Mouse (Mus musculus) embryonic facial prominence, embryonic 14.5 days (tissue): ENCODE results near the gene Robo1. TPM values are rescaled to one million over a fixed set of nuclear protein-coding genes. Genes with fewer than 3 reads are reported as not detected.

Source experiments
- ATAC-seq: fragments of 200-750 bp; cut with Nextera tagmentation; 2 replicates; pipeline ENCODE4 v1.8.0; 2017; ENCODE audit warnings: low read depth, moderate number of reproducible peaks, moderate TSS enrichment
- DNase-seq: peaks from one replicate; pipeline ENCODE4 v3.0.0-alpha.2; 2015; ENCODE audit warnings: low spot score
- H3K27ac ChIP-seq: fragments of 300-500 bp; sonication (generic); replicated peaks from 2 replicates; pipeline ENCODE4 v1.5.1; 2014; ENCODE audit warnings: low read depth, mild to moderate bottlenecking, low read length, moderate library complexity
- H3K27me3 ChIP-seq: fragments of 300-500 bp; sonication (generic); replicated peaks from 2 replicates; pipeline ENCODE4 v1.6.1; 2014; ENCODE audit warnings: low read length; ENCODE audit not compliant: control insufficient read depth, insufficient read depth
- H3K36me3 ChIP-seq: fragments of 300-500 bp; sonication (generic); 2 replicates; pipeline ENCODE4 v1.6.1; 2014; ENCODE audit warnings: low read length, mixed read lengths; ENCODE audit not compliant: control insufficient read depth, insufficient read depth
- H3K4me1 ChIP-seq: fragments of 300-500 bp; sonication (generic); 2 replicates; pipeline ENCODE4 v1.6.1; 2014; ENCODE audit warnings: antibody characterized with exemption, low read length; ENCODE audit not compliant: control insufficient read depth, insufficient read depth
- H3K4me2 ChIP-seq: fragments of 300-500 bp; sonication (generic); 2 replicates; pipeline ENCODE4 v1.6.1; 2014; ENCODE audit warnings: low read depth, mild to moderate bottlenecking, low read length, moderate library complexity, mixed read lengths
- H3K4me3 ChIP-seq: fragments of 300-500 bp; sonication (generic); 2 replicates; pipeline ENCODE4 v1.5.1; 2014; ENCODE audit warnings: low read depth, mild to moderate bottlenecking, low read length
- H3K9ac ChIP-seq: fragments of 300-500 bp; sonication (generic); 2 replicates; pipeline ENCODE4 v1.6.1; 2014; ENCODE audit warnings: low read depth, mild to moderate bottlenecking, low read length, moderate library complexity, mixed read lengths
- H3K9me3 ChIP-seq: fragments of 300-500 bp; sonication (generic); 2 replicates; pipeline ENCODE4 v1.6.1; 2016; ENCODE audit warnings: low read length; ENCODE audit not compliant: control insufficient read depth
- WGBS: fragments of 180-500 bp; shearing (Covaris S2); extraction: QIAGEN DNeasy Blood & Tissue Kit; methylation state at CpG from one replicate; pipeline ENCODE4 v1.1.7; 2014; 5-methylcytosine and 5-hydroxymethylcytosine counted together
- polyA plus RNA-seq: library from polyadenylated mRNA; unstranded; fragments of >200 nt; fragmentation: Nextera tagmentation; extraction: Ambion mirVana; gene quantifications from 2 replicates; pipeline ENCODE4 v1.2.1, GENCODE M21; 2014

The Robo1 gene
- polyA plus RNA-seq, 1 experiment from 2014 or later = 32.6 TPM

- DNase-seq (no peak), ATAC-seq (no peak)
- 62% methylated on average over 11 of the region's 11 CpGs for WGBS
- Histone ChIP-seq H3K36me3 (no peaks in the 10 kb centered on the region), H3K4me1 (peaks cover 21% of the 10 kb centered on the region), H3K9ac (no peak overlapping the region), H3K27ac (no peak overlapping the region), H3K4me2 (no peak overlapping the region), H3K4me3 (no peak overlapping the region), H3K27me3 (no peaks in the 10 kb centered on the region), H3K9me3 (no peaks in the 10 kb centered on the region)
Observed at GRCm38 (mm10) chr16:72735175-72735574, 427.1 kb downstream of the Robo1 start.

- Histone ChIP-seq H3K36me3 (no peaks in the 10 kb centered on the region), H3K9me3 (no peaks in the 10 kb centered on the region), H3K27ac (no peak overlapping the region), H3K27me3 (no peaks in the 10 kb centered on the region), H3K9ac (no peak overlapping the region), H3K4me3 (no peak overlapping the region), H3K4me1 (peaks cover 21% of the 10 kb centered on the region), H3K4me2 (no peak overlapping the region)
- ATAC-seq (no peak), DNase-seq (no peak)
- 86% methylated on average over 3 of the region's 3 CpGs for WGBS
Observed at GRCm38 (mm10) chr16:72735588-72735987, 427.5 kb downstream of the Robo1 start.

- 27% methylated on average over 4 of the region's 4 CpGs for WGBS
- DNase-seq = peak; percentile 59
Observed at GRCm38 (mm10) chr16:72737154-72737553, 429.0 kb downstream of the Robo1 start.

GRCm38 (mm10) chr16:72740218-72740617, 432.1 kb downstream of the Robo1 start:
- peaks cover 24% of the 10 kb centered on the region for H3K36me3 ChIP-seq
- no peak overlapping the region for H3K27ac ChIP-seq
- H3K9me3 ChIP-seq = peaks cover 14% of the 10 kb centered on the region
- WGBS = 89% methylated on average over 7 of the region's 7 CpGs
- no peak overlapping the region for H3K9ac ChIP-seq
- H3K27me3 ChIP-seq = no peaks in the 10 kb centered on the region
- no peak overlapping the region for H3K4me2 ChIP-seq
- DNase-seq (no peak), ATAC-seq (peak; percentile 74)
- no peak overlapping the region for H3K4me3 ChIP-seq
- H3K4me1 ChIP-seq = peaks cover 9% of the 10 kb centered on the region

More at GRCm38 (mm10) chr16:72737154-72737553, 429.0 kb downstream of the Robo1 start:
- no peak overlapping the region for H3K9ac ChIP-seq
- peaks cover 3% of the 10 kb centered on the region for H3K36me3 ChIP-seq
- peaks cover 21% of the 10 kb centered on the region for H3K4me1 ChIP-seq
- H3K27me3 ChIP-seq = no peaks in the 10 kb centered on the region
- no peak overlapping the region for H3K27ac ChIP-seq
- ATAC-seq = no peak
- H3K4me2 ChIP-seq = no peak overlapping the region
- peaks cover 3% of the 10 kb centered on the region; the same call in 1 of the 2 replicates for H3K9me3 ChIP-seq
- H3K4me3 ChIP-seq = no peak overlapping the region

- Histone ChIP-seq H3K4me1 (0 out of 2 replicates have a peak, but pooled peaks cover 4% of the 10 kb centered on the region), H3K9me3 (peaks cover 6% of the 10 kb centered on the region), H3K4me3 (no peak overlapping the region), H3K27me3 (no peaks in the 10 kb centered on the region), H3K9ac (no peak overlapping the region), H3K27ac (no peak overlapping the region), H3K36me3 (peaks cover 15% of the 10 kb centered on the region), H3K4me2 (no peak overlapping the region)
- WGBS = 54% methylated on average over 5 of the region's 5 CpGs
- peak; percentile 55; the same call in 1 of the 2 replicates for ATAC-seq
- no peak for DNase-seq
Observed at GRCm38 (mm10) chr16:72747696-72748095, 439.6 kb downstream of the Robo1 start.

- Histone ChIP-seq H3K4me2 (no peak overlapping the region), H3K4me3 (no peak overlapping the region), H3K9ac (no peak overlapping the region), H3K9me3 (no peaks in the 10 kb centered on the region), H3K36me3 (no peaks in the 10 kb centered on the region), H3K27me3 (no peaks in the 10 kb centered on the region), H3K4me1 (0 out of 2 replicates have a peak, but pooled peaks cover 5% of the 10 kb centered on the region), H3K27ac (no peak overlapping the region)
- 53% methylated on average over 9 of the region's 9 CpGs for WGBS
- no peak for DNase-seq
- ATAC-seq = no peak
Observed at GRCm38 (mm10) chr16:72765128-72765913, 457.2 kb downstream of the Robo1 start.

- peaks cover 11% of the 10 kb centered on the region for H3K4me1 ChIP-seq
- H3K4me2 ChIP-seq = no peak overlapping the region
- no peaks in the 10 kb centered on the region for H3K36me3 ChIP-seq
Observed at GRCm38 (mm10) chr16:72769214-72769834, 461.2 kb downstream of the Robo1 start.

GRCm38 (mm10) chr16:72772348-72772747, 464.2 kb downstream of the Robo1 start:
- Histone ChIP-seq H3K27me3 (no peaks in the 10 kb centered on the region), H3K4me2 (no peak overlapping the region), H3K4me1 (peaks cover 6% of the 10 kb centered on the region), H3K27ac (no peak overlapping the region), H3K9ac (no peak overlapping the region), H3K36me3 (no peaks in the 10 kb centered on the region), H3K9me3 (no peaks in the 10 kb centered on the region), H3K4me3 (no peak overlapping the region)
- no peak for DNase-seq
- no peak for ATAC-seq
- 31% methylated on average over 5 of the region's 5 CpGs for WGBS

More at GRCm38 (mm10) chr16:72769214-72769834, 461.2 kb downstream of the Robo1 start:
- Histone ChIP-seq H3K9ac (no peak overlapping the region), H3K27me3 (no peaks in the 10 kb centered on the region), H3K4me3 (no peak overlapping the region), H3K9me3 (no peaks in the 10 kb centered on the region), H3K27ac (no peak overlapping the region)
- 75% methylated on average over 8 of the region's 8 CpGs for WGBS
- no peak for ATAC-seq
- no peak for DNase-seq
